Mouse (Mus musculus) brain, adult 10 weeks (tissue): ENCODE data around the gene Dock9. TPM values are rescaled to one million over a fixed set of nuclear protein-coding genes. Genes with fewer than 3 reads are reported as not detected.

Source experiments
- polyA plus RNA-seq: library from polyadenylated mRNA; stranded (reverse); fragments of 350-450 nt; fragmentation: Illumina TruSeq; extraction: RNeasy Lipid Tissue Mini Kit (QIAGEN cat#74804); gene quantifications from one replicate; pipeline ENCODE4 v1.2.3, GENCODE M21; 2015; ENCODE audit warnings: low read depth, low replicate concordance

Dock9 gene
- 63.2 TPM for polyA plus RNA-seq

DNA sequence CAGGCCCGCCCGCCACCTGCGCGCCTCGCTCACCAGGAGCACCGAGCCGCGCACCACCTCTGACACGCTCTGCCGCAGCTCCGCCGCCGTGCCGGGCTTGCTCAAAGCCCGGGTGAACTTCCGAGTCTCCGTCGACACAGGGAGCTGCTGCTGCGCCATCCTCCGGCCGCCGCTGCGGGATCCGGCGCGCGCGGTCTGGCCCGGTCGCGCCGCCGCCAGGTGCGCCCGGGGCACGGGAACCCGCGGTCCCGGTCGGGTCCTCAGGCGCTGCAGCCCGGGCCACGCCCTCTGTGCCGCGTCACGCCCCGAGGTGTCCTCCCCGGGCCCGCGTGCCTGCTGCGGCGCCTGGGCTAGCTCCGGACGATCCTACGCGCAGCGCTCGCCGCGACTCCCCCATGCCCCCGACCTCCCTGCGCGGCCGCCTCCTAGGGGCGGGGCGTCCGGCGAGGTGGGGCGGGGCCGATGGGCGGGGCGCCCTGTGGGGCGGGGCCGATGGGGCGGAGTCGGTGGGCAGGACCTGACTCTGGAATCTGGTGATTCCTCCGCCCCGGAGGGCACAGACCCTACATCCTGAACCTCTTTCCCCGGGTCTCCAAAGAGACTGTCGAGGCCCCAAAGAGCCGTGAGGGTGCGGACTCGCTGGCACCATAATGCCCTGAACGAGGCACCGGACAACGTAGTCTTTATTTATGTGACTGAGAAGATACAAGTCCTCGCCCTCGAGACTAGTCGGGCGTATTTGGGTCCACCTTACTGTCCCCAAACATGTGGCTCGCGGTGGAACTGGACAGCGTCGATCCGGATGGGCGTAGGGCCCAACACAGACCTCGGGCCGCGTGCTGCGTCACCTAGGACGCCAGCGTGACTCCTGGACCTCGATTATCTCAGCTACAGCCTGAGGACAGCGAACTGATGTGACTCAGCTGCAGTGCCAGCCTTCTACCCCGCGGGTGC is at the start of gene Dock9:
Gene Dock9 (minus strand): TSS at position 381 of the 954 bp plus-strand sequence.

DNA sequence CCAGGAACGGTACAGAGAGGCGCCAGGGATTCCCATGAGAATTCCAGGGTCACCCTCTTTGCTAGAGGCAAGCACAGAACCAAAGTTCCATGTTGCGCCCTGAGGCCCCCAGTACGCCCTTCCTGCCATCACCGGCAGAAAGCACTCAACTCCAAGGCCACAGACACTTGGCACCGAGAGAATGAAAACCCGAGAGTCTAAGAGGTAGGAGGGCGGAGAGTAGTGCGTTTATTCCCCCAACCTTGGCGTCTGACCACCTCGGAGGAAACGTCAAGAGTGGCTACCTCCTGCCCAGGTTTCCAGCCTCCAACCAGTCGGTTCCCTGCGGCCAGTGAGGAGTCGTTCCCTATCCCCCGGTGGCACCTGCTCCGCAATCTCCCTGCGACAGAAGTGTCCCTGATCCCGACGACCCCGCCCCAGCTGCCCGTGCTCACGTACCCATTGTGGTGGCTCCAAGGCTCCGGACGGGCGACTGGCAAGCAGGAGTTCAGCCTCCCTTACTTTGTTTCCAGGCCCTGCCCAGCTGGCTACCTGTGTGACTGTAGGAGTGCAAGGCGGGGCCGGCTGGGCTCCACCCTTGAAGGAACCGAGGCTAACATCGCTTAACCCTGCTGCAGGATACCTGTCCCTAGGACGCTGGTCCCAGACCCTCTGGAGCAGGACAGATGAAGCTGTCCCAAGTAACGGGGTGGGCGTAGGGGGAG is 292.7 kb downstream of the Dock9 start, which contains the start of gene Slc15a1:
Gene Slc15a1 (minus strand): TSS at position 472 of the 704 bp plus-strand sequence.

Other genes starting within 250 kb of the Dock9 start
- gene Ubac2, start 80.8 kb upstream of the Dock9 start, polyA plus RNA-seq, result 36.4 TPM
- gene Gpr18, start 117.9 kb upstream of the Dock9 start, polyA plus RNA-seq, result not detected
- 1.1 TPM for gene Gpr183, start 167.4 kb upstream of the Dock9 start, polyA plus RNA-seq
- not detected for gene Timm8a2, start 236.8 kb upstream of the Dock9 start, polyA plus RNA-seq